Mouse (Mus musculus) natural killer cell, adult 2 months (primary cell): ENCODE measurements around the gene E4f1.

ENCODE experiments used
- DNase-seq, 2 experiments: peaks; one replicate each; pipeline ENCODE4 v3.0.0; 2022; ENCODE audit warnings: low spot score in 2 of 2

The E4f1 gene

DNA sequence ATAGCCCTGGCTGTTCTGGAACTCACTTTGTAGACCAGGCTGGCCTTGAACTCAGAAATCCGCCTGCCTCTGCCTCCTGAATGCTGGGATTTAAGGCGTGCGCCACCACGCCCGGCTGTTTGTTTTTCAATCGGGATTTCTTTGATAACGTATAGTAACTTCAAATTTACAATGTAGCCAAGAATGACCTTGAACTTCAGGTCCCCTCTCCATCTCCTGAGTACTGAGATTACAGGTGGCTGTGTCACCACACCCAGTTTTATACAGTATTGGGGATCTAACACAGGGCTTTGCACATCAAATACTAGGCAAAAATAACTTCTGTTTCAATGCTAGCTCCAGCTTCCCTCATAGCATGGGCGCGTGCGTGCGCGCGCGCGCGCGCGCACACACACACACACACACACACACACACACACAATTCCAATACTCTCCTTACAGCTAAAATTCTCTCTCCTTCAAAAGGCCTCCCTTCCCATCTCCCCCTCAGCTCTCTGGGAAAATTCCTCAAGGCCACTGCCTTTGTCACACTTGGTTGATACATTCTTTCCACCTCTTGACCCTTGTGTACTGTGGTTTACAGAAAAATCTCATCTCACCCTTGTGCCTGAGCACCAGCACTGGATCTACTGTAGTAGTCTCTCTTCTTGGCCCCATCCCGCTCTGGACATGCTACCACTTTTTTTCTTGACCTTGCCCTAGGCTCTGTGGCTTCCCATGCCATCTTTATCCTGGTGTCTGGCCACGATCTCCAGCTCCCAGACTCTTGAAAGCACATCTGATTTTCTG is 11.1 kb upstream of the E4f1 start:
- no peak for DNase-seq

DNA sequence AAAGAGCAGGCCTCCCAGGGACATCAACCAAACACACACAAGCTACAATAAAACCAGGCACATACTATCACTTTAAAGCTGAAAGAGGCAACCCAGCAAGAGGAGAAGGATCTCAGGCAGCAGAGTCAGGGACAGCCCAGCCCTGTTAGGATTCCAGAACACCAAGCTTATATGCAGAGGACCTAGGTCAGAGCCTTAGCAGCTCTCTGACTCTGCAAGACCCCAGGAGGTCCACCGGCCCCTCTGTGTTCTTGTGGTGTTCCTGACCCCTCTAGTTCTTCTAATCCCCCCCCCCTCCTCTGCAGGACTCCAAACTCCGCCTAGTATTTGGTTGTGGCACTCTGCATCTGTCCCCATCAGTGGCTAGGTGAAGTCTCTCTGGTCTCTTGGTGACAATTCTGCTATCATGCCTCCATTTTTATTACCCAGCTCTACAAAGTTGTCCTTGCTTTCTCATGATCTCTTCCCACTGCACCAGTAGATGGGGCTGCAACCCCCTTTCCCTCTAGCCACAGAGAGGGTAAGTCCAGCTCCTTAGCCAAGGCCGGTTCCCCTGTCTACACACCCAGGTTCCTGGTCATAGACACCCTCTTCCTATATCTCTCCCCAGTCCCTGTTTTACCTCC is 10.2 kb upstream of the E4f1 start:
- no peak for DNase-seq

DNA sequence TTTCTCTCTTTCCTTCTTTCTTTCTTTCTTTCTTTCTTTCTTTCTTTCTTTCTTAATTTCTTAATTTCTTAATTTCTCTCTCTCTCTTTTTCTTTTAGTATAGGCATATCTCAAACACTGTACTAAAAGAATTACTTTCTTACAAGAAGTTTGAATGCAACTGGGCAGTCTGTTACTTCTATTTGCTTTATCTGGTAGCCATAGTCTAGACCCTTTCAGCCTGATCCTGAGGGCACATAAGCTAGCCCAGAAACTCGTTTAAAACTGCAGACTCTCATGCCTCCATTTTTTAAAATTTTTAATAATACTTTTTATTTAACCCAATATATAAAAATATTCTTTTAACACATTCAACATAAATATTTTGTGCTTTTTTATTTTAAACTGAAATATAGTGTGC is 9.3 kb upstream of the E4f1 start:
- DNase-seq, result no peak

DNA sequence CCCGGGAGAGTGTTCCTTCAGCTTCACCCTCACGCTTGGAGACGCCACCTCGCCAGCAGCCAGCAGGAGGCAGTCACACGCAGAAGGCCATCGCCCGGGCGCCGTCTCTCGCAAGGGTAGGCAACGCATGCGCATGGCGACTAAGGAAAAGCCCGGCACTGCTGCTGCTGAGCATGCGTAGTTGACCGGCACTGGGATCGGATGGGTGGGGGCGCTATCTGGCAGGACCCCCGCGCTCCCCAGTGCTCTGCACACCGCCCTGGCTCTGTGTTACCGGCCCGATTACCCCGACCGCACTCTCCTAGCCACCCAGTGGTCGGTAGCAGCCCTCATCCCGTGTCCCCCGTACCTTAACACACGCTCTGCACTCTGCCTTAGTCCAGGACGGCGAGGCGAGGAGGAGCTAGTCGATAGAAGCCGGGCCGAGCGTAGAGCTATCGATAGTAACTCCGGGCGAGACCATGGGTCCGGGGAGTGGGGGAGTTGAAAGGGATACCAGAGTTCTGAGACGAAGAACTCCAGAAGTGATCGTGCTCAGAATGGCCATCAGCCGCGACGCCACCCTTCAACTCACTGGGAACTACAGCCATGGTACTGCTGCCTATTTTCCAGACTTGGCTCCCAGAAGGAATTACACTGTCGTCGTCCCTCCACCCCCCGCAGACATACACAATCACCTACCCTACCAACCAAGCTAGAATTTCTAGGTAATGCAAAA is 8.7 kb upstream of the E4f1 start, which contains the start of gene Mlst8:
Gene Mlst8 (minus strand): TSS at position 416 of the 718 bp plus-strand sequence.
- peak; percentile 96 to 97 for DNase-seq

DNA sequence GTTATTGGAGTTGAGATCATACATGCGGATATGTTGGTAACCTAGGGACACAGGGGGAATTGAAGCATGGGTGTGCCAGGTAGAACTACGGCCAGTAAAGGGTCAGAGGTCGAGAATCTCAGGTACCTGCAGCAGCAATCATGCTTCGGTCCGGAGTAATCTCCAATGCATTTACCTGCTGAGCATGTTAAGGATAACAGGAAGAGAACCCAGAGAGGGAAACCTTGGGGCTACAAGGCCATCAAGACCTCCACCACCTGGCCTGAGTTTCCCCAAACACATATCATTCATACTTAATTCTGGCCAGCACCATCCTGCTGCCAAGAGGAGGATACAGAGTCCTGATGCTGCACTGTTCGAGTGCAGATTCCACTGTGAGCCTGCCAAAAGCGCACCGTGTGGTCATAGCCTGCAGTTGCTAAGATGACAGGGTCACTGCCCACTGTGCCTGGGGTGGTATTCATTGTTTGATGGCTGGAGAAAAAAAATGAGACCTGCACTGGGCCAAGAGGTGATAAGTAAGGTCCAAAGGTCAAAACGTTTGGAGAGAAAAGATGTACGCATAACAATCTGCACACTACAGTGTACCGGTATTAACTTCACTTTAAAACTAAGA is 8.0 kb upstream of the E4f1 start:
- no peak for DNase-seq

DNA sequence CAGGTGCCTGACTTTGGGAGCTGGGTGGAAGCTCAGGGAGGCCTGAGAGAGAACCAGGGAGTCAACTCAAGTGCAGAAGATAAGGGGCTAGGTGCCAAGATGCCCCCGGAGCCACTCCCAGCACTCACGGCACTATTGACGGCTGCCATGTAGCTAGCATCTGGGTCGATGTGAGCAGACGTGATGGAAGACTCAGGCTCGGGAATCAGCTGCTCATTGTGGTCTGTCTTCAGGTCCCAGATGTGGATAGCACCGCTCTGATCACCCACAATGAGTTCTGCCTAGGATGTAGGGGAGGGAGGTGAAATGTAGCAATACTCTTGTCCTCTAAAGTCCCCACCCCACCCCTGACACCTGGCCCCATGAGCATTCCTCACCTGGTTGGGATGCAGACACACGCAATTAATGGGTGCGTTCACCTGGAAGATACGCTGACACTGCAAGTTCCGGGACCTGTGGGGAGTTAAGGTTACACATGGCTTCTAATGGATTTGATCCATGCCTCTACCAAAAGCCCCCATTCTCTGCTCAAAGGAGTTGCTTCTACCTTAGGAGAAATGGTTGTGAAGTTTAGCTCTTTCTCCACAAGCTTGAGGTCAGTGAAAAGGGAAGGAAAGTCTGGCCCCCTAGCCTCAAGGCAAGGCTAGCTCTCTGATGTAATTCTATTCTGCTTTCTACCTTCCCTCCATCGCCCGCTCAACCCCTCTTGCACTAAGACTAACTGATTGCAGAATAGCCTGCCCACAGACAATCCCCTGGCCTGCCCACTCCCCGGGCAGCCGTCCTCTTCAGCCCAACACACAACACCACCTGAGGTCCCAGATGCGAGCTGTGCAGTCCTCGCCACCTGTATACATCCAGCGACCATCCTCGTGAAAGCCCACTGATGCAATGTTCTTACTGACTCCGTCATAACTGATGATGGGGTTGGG is 7.2 kb upstream of the E4f1 start:
- no peak for DNase-seq

DNA sequence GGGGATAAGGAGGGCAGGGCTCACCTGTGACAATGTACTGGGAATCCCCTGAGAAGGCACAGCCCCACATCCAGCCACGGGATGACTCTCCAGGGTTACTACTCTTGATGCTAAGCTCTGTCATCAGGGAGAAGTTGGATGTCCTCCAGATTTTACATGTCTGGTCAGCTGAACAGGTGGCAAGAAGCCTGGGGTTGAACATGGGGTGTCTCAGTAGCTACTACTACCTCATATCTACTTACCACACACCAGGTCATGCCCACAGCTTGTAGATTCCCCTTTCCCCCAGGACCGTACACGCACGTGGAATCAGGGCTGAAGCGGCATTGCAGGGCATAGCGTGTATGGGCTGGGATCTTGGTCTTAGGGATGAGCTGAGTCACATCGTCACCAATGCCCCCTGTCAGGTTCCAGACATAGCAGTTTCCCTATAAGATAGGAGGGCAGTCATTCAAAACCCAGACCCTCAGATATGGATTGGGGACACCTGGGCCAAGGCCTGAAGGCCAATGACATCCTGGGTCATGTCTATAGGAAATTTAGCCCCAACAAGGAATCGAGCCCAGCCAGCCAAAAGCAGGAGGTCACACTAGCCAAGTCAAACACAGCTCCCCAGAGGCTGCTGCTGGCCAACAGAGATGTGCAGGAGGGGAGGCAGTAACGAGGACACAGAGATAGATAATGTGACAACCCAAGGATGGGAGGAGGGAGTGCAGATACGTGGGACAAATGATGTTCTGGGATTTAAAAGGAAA is 6.1 kb upstream of the E4f1 start:
- DNase-seq, result no peak

DNA sequence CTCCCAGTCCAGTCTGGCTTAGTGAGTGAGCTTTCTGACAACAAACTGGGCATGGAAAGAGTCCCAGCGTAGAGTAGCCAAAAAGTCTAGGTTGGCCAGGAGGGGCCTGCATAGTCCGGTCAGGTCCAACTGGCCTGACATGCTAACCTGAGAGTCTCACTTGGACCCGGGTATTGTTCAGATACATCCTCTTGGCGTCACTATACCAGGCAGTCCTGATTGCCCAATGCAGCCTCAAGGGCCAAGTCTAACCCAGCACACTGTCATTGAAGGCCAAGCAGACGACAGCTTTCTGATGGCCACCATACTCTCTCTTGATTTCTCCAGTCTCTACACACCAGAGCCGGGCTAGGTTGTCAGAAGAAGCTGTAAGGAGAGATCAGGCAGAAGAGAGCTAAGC is 5.5 kb upstream of the E4f1 start:
- DNase-seq, result no peak

DNA sequence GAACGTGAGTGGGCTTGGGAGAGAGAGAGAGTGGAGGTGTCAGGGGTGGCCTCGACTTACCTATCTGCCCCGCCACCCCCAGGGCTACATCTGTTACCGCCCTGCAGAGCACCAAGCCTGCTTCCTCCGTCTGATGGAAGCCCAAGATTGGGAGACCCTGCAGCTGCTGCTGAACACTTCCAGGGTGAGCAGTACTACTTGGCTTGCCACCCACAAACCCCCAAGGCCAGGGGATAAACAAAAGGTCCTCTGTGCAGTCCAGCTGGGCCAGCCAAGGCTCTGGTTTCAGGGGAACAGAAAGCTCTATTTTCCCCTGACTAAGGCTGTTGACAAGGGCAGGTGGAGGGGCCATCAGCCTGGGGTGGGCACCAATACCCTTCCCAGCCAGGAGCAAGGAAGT is 4.4 kb upstream of the E4f1 start:
- DNase-seq, result no peak

DNA sequence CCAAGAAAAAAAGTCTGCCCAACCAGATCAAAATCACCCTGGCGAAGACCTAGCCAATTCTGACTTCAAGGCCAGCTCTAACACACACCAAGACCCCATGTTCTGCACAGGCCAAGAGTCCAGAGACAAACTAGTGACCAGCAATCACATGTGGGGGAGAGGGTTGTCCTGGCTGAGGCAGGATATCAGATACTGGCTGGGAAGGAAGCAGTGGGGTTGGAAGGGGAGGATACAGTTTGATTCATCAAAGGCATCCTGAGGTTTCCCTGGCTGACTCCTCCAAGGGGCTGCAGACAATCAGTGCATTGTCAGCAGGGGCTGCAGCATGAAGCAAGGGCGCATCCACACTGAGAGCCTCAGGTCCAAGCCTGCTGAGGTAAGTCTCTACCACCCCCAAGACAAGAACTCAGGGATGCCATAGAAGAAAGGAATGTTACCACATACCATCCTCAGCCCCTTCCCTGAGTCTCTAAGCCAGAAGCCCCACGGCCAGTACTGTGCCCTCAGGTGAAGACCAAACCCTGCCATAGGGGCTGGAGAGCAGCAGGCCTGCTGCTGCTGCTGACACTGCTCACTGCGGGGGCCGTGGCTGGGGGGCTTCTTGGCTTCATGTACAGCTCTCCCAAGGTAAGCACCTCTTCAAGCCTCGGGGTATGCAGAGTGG is 3.6 kb upstream of the E4f1 start, which contains the start of gene Bricd5:
Gene Bricd5 (plus strand): TSS at position 273 of the 664 bp plus-strand sequence.
- no peak for DNase-seq

DNA sequence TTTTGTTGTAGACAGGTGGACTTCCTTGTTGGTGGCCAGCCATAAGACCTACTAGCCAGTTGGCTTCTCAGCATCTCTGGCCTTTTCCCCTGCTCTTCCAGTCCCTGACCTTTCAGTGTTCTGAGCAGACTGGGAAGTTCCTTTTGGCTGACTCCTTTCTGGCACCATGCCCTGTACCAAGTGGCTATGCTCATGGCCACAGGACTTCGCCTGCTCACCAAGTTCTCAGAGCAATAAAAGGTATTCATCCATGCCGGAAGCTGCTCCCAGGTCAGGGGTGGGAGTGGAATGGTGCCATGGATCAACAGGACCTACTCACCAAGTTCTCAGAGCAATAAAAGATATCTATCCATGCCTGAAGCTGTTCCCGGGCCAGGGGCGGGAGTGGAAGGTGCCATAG is 2.4 kb upstream of the E4f1 start:
- no peak for DNase-seq

DNA sequence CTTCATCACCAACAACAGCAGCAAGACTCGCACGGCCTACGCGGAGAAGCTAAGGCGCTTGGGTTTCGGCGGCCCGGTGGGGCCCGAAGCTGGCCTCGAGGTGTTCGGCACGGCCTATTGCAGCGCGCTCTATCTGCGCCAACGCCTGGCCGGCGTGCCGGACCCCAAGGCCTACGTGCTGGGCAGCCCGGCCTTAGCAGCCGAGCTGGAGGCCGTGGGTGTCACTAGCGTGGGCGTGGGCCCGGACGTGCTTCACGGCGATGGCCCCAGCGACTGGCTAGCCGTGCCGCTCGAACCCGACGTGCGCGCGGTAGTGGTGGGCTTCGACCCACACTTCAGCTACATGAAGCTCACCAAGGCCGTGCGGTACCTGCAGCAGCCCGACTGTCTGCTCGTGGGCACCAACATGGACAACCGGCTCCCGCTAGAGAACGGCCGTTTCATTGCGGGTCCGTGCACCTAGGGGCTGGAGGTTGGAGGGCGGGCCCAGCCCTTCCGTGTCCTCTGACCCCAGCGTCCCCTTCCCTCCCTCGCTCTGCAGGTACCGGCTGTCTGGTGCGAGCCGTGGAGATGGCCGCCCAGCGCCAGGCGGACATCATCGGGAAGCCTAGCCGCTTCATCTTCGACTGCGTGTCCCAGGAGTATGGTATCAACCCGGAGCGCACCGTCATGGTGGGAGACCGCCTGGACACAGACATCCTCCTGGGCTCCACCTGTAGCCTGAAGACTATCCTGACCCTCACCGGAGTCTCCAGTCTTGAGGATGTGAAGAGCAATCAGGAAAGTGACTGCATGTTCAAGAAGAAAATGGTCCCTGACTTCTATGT is 801 bp upstream of the E4f1 start:
- no peak for DNase-seq

DNA sequence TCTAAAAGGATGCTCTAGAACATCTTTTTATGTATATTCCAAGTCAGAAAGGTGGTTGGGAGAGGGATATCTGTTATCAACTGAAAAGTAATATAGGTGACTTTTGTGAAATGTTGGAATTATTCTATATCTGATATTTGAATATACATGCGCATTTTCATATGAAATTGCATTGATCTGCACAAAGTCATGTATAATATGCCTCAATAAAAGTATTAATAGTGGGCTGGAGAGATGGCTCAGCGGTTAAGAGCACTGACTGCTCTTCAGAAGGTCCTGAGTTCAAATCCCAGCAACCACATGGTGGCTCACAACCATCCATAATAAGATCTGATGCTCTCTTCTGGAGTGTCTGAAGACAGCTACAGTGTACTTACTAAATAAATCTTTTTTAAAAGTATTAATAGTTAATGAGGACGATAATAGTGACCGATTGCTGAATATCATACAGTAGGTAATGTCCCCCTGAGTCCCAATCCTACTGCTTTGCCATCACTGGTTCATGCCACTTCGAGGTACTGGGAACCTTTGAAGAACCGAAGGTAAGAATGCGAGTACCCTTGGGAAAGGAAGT is 690 bp downstream of the E4f1 start:
- no peak for DNase-seq

DNA sequence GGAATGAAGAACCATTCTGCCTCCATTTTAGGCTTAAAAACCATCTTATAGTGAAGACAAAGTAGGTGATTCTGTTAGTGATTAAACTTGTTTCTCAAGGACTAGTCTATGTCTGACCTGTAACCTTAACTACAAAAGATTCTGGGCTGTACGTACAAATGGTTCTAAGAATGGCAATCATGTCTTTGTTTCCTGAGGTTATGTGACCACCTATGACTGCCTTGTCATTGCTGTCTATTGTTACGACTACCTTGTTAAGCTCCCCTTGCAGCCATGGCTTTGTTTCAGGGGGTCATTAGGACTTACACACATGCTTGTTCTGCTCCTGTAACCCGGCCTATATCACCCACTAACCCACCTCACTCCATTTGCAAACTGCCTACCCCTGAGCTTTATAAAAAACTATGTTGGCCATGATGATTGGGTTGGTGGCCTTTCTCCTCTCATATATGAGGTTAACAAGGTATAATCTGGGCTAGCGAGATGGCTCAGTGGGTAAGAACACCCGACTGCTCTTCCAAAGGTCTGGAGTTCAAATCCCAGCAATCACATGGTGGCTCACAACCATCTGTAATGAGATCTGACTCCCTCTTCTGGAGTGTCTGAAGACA is 1.4 kb downstream of the E4f1 start:
- no peak for DNase-seq

DNA sequence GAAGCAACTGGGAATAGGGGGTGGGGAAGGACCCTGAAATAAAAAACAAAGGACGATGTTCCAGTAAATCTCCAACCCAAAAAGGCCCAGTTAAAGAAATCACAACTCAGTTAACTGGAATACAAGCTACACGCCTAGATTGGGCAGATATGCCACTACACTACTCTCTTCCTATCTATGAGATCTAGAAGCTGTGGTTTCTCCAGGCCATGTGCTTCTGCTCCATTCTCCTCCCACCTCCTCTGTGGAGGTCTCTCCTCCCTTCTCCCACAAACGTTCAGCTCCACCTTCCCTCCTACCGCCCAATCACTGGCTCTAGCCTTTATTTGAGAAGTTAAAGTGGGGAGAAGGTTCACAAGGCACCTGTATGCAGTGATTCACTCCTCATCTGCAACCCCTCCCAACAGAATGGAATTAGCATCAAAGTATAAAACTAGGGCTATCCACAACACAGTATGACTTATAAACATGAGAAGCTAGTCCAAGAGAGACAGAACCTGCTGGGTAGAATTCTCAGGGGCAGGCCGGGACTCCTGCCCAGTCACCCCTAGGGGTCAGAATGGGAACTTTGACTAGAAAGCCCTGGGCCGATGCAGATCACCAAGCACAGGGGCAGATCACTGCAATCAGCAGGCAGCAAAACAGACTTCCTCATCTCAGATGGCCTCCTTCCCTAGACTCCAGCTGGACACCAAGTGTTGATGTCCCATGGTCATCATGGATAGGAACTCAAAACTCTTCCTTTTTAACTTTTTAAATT is 6.6 kb downstream of the E4f1 start:
- DNase-seq, result no peak

DNA sequence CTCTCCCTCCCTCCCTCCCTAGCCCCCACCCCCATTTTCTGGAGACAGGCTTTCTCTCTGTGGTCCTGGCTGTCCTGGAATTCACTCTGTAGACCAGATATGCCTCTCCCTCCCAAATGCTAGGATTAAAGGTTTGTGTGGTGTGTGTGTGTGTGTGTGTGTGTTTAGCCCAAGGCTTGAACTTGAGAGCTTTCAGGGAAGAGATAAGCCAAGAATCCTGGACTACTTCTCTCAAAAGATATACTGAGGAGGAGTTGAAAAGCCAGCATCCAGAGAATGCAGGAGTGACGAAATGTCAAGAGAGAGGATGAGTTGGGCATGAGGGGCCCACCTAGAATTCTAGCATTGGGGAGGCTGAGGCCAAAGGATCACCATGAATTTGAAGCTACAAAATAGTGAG is 7.2 kb downstream of the E4f1 start:
- no peak for DNase-seq

DNA sequence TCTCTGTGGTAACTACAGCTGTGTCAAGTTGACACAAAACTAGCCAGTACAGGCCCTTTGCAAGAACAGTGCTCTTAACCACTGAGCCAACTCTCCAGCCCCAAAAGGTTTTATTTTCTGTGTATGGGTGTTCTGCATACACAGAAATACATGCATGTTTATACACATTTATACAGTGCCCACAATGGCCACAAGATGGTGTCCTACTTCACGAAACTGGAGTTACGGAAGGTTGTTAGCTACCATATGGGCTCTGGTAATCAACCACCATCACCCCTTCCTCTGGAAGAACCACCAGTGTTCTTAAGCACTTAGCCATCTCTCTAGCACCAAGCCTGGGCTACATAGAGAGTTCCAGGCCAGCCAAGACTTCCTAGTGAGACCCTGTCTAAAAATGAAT is 8.5 kb downstream of the E4f1 start:
- peak; percentile 26 to 42 for DNase-seq
